Mouse (Mus musculus): Measurements from ENCODE around the gene Lyl1.

- TF ChIP-seq CTCF (IDR thresholded peaks at IDR 0.05; ENCODE audit: low read depth, low read length) (no peak), EP300 (IDR thresholded peaks at IDR 0.05; ENCODE audit: insufficient read depth, low read depth, low read length) (no peak)
Measured at GRCm38 (mm10) chr8:84687003-84687704, 14.1 kb upstream of the Lyl1 start.

Data from ES-Bruce4 (cell line).